Mouse (Mus musculus): ENCODE data around the gene Spsb2.

GRCm38 (mm10) chr6:124836411-124836810 is 27.9 kb downstream of the Spsb2 start:
- TF ChIP-seq CTCF (IDR thresholded peaks at IDR 0.05; ENCODE audit: control insufficient read depth, insufficient read depth, insufficient replicate concordance, low read depth, low read length), result no peak
- no peak for TF ChIP-seq POLR2A (IDR thresholded peaks at IDR 0.05; ENCODE audit: control insufficient read depth, low read depth, low read length)
